Mouse (Mus musculus): ENCODE measurements around the gene P2rx4. TPM values are rescaled to one million over a fixed set of nuclear protein-coding genes. Genes with fewer than 3 reads are reported as not detected.

The P2rx4 gene
- polyA plus RNA-seq, 1 experiment from 2014 or later, result 21.0 TPM

DNA sequence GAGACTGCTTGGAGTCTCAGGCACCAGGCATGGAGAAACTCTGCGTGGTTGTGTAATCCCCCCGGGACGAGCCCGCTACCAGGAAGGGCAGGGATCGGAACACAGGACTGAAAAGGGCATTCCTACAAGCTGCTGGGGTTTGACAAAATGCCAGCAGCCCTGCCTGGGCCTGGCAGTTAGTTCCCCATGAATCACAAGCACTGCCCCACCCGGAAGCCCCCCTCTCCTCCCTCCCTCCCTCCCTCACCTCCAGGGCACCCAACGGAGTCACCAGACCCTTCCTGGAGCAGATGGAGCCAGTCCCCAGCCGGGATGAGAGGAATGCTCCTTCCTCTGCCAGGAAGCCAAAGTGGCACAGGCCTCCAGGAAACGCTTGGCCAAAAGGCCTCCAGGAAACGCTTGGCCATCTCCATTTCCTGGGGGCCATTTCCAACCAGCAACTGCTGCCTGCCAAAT lies 63.5 kb downstream of the P2rx4 start:
- Histone ChIP-seq H3K36me3 (ENCODE audit: control insufficient read depth, insufficient read depth, low read length) (no peaks in the 10 kb centered on the region), H3K27me3 (replicated peaks; ENCODE audit: control insufficient read depth, insufficient read depth, low read length) (no peaks in the 10 kb centered on the region), H3K4me2 (ENCODE audit: low read length) (no peak overlapping the region), H3K27ac (ENCODE audit: low read depth) (peak overlapping the region; percentile 22; the same call in 1 of the 2 replicates), H3K4me3 (ENCODE audit: low read depth, low read length) (no peak overlapping the region), H3K4me1 (replicated peaks; ENCODE audit: control insufficient read depth, insufficient read depth, low read length) (0 out of 2 replicates have a peak, but pooled peaks cover 8% of the 10 kb centered on the region), H3K9ac (ENCODE audit: low read length) (no peak overlapping the region), H3K9me3 (ENCODE audit: control insufficient read depth, low read length) (no peaks in the 10 kb centered on the region)
- DNase-seq (ENCODE audit: low spot score) (no peak), ATAC-seq (replicated peaks; ENCODE audit: low FRiP score, low TSS enrichment, low read depth) (no peak)
- 57% methylated on average over 10 of the region's 10 CpGs for WGBS

DNA sequence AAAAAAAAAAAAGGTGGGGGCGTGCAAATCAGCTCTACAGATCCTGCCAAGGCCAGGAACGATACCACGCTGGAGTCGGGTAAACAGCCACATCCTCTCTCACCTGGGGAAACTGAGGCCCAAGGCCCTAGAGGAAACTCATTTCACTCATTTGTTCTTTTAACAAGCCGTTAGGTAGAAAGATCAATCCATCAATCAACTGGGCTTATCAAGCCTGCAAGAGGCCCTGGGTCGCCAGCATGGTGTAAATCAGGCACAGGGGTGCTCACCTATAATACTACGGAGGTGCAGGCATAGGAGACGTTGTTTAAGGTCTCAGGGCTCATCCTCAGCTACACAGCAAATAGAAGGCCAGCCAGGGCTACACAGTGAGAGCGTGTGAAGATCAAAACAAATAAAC lies 64.1 kb downstream of the P2rx4 start:
- H3K27ac ChIP-seq (ENCODE audit: low read depth), result no peak overlapping the region

DNA sequence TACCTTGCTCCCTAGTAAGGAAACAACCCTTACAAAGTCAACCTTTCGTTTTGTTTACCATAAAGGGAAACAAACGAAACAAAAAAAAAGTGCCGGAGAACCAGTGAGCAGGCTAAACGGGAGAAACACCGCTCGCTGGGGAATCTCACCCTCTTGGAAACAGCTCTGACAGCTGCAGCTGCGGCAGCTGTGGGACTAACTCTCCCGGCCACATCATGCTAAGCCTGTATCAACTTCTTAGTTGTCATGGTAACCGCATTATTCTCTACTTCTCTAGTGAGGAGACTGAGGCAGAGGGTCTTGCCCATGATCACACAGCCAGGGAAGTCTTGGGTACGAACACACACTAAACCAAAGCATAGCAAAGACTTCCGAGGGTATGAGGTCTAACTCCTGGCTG lies 66.4 kb downstream of the P2rx4 start:
- Histone ChIP-seq H3K4me2 (ENCODE audit: low read length) (no peak overlapping the region), H3K9me3 (ENCODE audit: control insufficient read depth, low read length) (no peaks in the 10 kb centered on the region)
- 83% methylated on average over 11 of the region's 11 CpGs for WGBS

More for the DNA sequence above, 64.1 kb downstream of the P2rx4 start:
- DNase-seq (ENCODE audit: low spot score) (no peak), ATAC-seq (replicated peaks; ENCODE audit: low FRiP score, low TSS enrichment, low read depth) (no peak)
- H3K9me3 ChIP-seq (ENCODE audit: control insufficient read depth, low read length), result no peaks in the 10 kb centered on the region
- no peaks in the 10 kb centered on the region for H3K36me3 ChIP-seq (ENCODE audit: control insufficient read depth, insufficient read depth, low read length)
- no peak overlapping the region for H3K9ac ChIP-seq (ENCODE audit: low read length)
- 0 out of 2 replicates have a peak, but pooled peaks cover 8% of the 10 kb centered on the region for H3K4me1 ChIP-seq (replicated peaks; ENCODE audit: control insufficient read depth, insufficient read depth, low read length)
- H3K4me2 ChIP-seq (ENCODE audit: low read length), result no peak overlapping the region
- H3K4me3 ChIP-seq (ENCODE audit: low read depth, low read length), result no peak overlapping the region
- no peaks in the 10 kb centered on the region for H3K27me3 ChIP-seq (replicated peaks; ENCODE audit: control insufficient read depth, insufficient read depth, low read length)
- 80% methylated on average over 9 of the region's 9 CpGs for WGBS

DNA sequence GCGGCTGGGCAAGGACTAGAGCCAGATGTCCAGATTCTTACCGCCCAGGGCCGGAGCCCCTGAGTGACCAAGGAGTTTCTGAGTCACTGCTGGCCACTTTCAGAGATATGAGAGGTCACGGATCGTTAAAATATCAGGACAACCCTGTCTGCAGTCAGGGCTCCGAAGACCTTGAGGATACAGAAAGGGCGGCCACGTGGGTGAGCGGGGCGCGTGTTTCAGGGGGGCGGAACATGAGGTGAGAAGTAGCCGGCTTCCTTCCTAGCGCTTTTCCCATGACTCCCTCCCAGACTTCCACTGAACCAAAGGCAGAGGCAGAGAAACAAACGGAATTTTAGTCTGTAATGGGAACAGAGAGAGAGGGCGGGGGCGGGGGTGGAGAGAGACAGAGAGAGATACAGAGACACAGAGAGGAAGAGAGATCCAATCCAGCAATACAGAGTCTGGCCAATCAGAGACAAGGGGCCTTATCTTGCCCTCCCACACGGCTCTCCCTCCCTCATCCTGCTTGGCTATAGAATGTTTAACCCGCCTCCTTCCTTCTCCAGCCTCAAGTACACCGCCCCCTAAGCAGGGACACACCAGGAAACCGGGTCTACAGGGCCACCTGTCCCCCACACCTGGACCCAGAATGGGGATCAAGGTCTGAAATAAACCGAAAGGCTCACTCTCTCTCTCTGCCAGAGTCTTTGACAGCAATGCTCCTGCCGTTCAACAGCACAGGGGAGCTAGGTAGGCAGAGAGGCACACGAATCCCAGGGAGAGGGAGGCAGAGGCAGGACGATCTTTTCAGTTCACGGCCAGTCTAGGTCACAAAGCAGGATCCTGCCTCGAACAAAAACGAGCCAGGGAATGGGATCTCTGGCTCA lies 67.6 kb downstream of the P2rx4 start:
- WGBS, result 73% methylated on average over 28 of the region's 28 CpGs
- Histone ChIP-seq H3K9me3 (ENCODE audit: control insufficient read depth, low read length) (no peaks in the 10 kb centered on the region), H3K27ac (ENCODE audit: low read depth) (no peak overlapping the region), H3K27me3 (replicated peaks; ENCODE audit: control insufficient read depth, insufficient read depth, low read length) (no peaks in the 10 kb centered on the region), H3K4me3 (ENCODE audit: low read depth, low read length) (no peak overlapping the region), H3K4me2 (ENCODE audit: low read length) (no peak overlapping the region), H3K36me3 (ENCODE audit: control insufficient read depth, insufficient read depth, low read length) (no peaks in the 10 kb centered on the region), H3K4me1 (replicated peaks; ENCODE audit: control insufficient read depth, insufficient read depth, low read length) (peaks cover 13% of the 10 kb centered on the region; the same call in 1 of the 2 replicates), H3K9ac (ENCODE audit: low read length) (no peak overlapping the region)
- DNase-seq (ENCODE audit: low spot score) (no peak), ATAC-seq (replicated peaks; ENCODE audit: low FRiP score, low TSS enrichment, low read depth) (no peak)

More for the DNA sequence above, 66.4 kb downstream of the P2rx4 start:
- H3K27me3 ChIP-seq (replicated peaks; ENCODE audit: control insufficient read depth, insufficient read depth, low read length), result no peaks in the 10 kb centered on the region
- no peaks in the 10 kb centered on the region for H3K36me3 ChIP-seq (ENCODE audit: control insufficient read depth, insufficient read depth, low read length)
- no peak for ATAC-seq (replicated peaks; ENCODE audit: low FRiP score, low TSS enrichment, low read depth)
- peaks cover 12% of the 10 kb centered on the region; the same call in 1 of the 2 replicates for H3K4me1 ChIP-seq (replicated peaks; ENCODE audit: control insufficient read depth, insufficient read depth, low read length)
- H3K9ac ChIP-seq (ENCODE audit: low read length), result no peak overlapping the region
- H3K27ac ChIP-seq (ENCODE audit: low read depth), result no peak overlapping the region
- H3K4me3 ChIP-seq (ENCODE audit: low read depth, low read length), result no peak overlapping the region
- no peak for DNase-seq (ENCODE audit: low spot score)

DNA sequence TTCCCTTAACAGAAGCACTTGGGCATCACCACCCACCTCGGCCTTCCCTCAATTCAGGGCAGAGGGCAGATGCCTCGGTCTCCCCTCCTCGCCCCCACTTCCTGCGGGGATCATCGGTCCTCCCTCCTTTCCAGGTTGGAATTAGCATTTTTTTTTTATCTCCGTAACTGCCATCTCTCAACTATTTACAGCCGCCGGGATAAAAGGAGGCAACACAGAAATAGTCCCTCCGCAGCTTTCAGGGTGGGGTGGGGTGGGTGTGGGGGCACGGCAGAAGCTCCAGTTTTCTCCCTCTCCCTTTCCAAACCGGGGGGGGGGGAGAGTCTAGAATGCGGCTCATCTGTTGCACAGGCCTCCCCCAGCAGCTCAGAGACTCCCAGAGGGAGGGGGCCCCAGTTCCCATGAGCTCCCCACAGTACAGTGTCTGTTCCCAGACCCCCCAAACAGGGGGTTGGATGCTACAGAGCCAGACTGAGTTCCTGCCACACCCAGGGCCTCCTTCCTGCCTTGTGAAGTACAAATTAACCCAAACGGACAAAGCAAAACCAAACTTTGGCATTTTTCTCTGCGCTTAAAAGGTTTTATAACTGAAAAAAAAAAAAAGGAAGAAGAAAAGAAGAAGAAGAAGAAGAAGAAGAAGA lies 68.4 kb downstream of the P2rx4 start:
- Histone ChIP-seq H3K4me3 (ENCODE audit: low read depth, low read length) (no peak overlapping the region), H3K27me3 (replicated peaks; ENCODE audit: control insufficient read depth, insufficient read depth, low read length) (no peaks in the 10 kb centered on the region), H3K27ac (ENCODE audit: low read depth) (no peak overlapping the region), H3K9ac (ENCODE audit: low read length) (no peak overlapping the region), H3K4me1 (replicated peaks; ENCODE audit: control insufficient read depth, insufficient read depth, low read length) (peaks cover 9% of the 10 kb centered on the region; the same call in 1 of the 2 replicates), H3K4me2 (ENCODE audit: low read length) (no peak overlapping the region), H3K36me3 (ENCODE audit: control insufficient read depth, insufficient read depth, low read length) (no peaks in the 10 kb centered on the region), H3K9me3 (ENCODE audit: control insufficient read depth, low read length) (no peaks in the 10 kb centered on the region)
- DNase-seq (ENCODE audit: low spot score) (no peak), ATAC-seq (replicated peaks; ENCODE audit: low FRiP score, low TSS enrichment, low read depth) (no peak)
- 75% methylated on average over 13 of the region's 14 CpGs for WGBS

DNA sequence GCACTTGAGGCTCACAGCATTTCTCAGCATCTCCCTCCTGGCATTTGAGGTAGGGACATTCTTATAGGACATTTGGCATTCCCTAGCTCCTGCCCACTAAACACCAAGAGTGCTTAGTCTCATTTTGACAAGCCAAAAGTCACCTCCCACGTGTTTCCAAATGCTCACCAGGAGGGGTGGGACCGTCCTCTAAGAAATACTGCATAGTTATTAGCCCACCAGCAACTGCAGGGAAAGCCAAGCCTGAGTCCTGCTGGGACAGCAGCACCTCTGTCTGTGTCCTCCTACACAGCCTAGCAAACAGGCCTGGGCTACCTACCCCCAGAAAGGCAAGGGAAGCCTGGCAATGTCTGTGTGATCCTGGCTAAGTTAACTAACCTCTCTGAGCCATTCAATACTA lies 70.0 kb downstream of the P2rx4 start:
- Histone ChIP-seq H3K9ac (ENCODE audit: low read length) (no peak overlapping the region), H3K4me1 (replicated peaks; ENCODE audit: control insufficient read depth, insufficient read depth, low read length) (peaks cover 7% of the 10 kb centered on the region; the same call in 1 of the 2 replicates), H3K4me3 (ENCODE audit: low read depth, low read length) (no peak overlapping the region), H3K9me3 (ENCODE audit: control insufficient read depth, low read length) (no peaks in the 10 kb centered on the region), H3K27ac (ENCODE audit: low read depth) (no peak overlapping the region), H3K36me3 (ENCODE audit: control insufficient read depth, insufficient read depth, low read length) (no peaks in the 10 kb centered on the region), H3K27me3 (replicated peaks; ENCODE audit: control insufficient read depth, insufficient read depth, low read length) (no peaks in the 10 kb centered on the region), H3K4me2 (ENCODE audit: low read length) (no peak overlapping the region)
- no peak for DNase-seq (ENCODE audit: low spot score)
- no peak for ATAC-seq (replicated peaks; ENCODE audit: low FRiP score, low TSS enrichment, low read depth)
- 54% methylated on average over 2 of the region's 2 CpGs for WGBS

DNA sequence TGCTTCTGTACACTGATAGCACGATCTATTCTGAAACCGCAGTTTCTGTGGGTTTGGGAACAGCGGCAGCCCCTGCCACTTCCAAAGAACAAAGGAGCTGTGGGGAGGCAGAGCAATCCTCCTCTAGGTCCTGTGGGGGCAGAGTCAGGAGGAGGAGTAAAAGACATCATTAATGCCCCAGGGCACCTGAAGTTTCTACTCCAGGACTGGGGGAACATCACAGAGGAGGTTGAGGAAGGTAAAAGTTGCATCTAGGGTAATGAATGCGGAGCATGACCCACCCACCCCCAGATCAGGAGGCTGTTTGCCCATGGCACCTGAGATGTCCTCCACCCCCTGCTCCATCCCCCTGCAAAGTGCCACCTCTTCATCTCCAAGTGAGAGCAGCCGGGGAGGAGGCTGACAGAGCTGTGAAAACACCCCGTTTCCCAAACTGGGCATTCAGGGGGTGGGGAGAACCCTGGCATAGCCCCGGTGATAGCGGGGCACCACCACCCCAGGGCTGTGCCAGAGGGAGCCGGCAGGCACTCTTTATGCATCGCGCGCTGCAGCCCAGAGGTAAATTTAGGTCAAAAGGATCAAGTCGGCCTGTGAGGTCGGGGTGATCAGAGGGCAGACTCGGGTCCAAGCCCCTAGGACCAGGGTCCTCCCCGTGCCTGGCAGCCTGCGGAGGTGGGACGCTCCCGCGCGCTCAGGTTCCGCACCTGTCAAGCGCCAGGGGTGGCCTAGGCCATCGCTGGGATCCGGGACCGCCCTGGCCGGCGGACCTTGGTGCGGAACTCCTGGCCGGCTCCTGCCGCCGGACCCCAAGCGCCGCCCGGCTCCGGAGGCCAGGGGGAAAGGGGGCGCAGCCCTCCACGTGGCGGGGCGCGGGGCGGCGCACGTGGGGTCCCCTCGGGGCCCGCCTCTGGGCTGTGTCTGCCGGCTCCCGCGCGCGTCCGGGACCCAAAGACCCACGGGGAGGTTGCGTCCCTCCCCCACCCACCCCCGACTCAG lies 71.2 kb downstream of the P2rx4 start:
- Histone ChIP-seq H3K36me3 (ENCODE audit: control insufficient read depth, insufficient read depth, low read length) (no peaks in the 10 kb centered on the region), H3K4me2 (ENCODE audit: low read length) (peak overlapping the region; percentile 94), H3K9ac (ENCODE audit: low read length) (peak overlapping the region; percentile 89), H3K27me3 (replicated peaks; ENCODE audit: control insufficient read depth, insufficient read depth, low read length) (no peaks in the 10 kb centered on the region), H3K4me1 (replicated peaks; ENCODE audit: control insufficient read depth, insufficient read depth, low read length) (peaks cover 7% of the 10 kb centered on the region; the same call in 1 of the 2 replicates), H3K4me3 (ENCODE audit: low read depth, low read length) (peak overlapping the region; percentile 87), H3K9me3 (ENCODE audit: control insufficient read depth, low read length) (no peaks in the 10 kb centered on the region), H3K27ac (ENCODE audit: low read depth) (peak overlapping the region; percentile 72)
- DNase-seq (ENCODE audit: low spot score), result peak; percentile 70
- peak; percentile 59 for ATAC-seq (replicated peaks; ENCODE audit: low FRiP score, low TSS enrichment, low read depth)
- 1% methylated on average over 44 of the region's 55 CpGs for WGBS
